Mouse (Mus musculus): ENCODE results near the gene Palm.

The Palm gene

DNA sequence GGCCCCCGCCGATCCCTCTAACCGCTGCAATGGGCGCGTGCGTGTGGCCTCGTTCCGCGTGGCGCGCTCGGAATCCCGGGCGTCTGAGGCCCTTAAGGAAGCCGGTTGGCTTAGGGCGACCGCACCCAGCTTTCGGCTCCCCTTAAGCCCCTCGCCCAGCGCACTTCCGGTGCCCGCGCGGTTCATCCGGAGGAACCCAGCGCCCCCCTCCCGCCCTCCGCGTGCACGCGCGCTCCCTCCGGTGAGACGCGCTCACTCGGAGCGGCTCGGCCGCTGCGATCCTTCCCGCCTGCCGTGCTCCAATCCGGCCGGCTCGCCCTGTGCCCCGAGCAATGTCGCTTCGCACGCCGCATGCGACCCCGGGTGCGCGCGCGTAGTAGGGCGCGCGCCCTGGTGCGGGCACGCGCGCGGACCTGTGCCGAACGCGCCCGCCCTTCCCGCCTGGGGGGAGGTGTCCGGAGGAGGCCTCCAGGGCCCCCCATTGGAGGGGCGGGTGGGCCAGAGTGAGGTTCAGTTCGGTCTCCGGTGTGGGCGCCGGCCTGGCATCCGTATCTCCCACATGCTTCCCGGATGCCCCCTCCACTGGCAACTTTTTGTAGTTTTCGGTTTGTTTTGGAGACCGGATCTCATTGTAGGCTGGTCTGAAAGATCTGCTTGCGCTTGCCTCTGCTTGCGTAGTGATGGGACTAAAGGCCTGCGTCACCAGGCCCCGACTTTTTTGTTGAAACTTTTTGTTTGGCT is 61.6 kb downstream of the Palm start:
- DNase-seq (ENCODE audit: low read depth, low spot score): peak; percentile 52

DNA sequence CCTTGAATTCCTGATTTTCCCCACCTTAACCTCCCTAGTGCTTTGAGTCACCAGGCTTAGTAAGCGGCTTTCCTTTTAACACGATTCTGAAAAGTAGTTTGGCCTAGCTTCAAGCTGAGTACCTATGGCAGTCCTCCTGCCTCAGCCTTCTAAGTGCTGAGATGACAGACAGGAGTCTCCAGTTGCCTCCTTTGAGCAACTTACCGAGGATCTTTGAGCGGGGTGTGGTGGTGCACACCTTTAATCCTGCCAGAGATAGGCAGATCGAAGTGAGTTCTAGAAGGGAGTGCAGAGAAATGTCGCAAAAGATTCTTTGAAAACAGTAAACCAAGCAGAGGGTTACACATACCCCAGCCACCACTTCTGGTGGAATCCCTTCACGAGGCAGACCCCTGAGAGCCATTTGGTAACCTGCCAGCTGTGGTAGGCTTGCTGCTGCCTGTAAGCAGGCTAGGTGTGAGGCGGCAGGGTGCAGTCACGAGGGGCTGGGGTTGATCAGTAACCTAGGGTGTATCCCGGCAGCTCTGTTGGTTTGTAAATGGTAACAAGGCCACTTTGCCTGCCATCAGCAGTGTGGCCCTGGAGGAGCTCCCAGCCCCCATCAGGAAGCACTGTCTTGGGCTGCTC is 62.3 kb downstream of the Palm start:
- no peak for DNase-seq (ENCODE audit: low read depth, low spot score)

DNA sequence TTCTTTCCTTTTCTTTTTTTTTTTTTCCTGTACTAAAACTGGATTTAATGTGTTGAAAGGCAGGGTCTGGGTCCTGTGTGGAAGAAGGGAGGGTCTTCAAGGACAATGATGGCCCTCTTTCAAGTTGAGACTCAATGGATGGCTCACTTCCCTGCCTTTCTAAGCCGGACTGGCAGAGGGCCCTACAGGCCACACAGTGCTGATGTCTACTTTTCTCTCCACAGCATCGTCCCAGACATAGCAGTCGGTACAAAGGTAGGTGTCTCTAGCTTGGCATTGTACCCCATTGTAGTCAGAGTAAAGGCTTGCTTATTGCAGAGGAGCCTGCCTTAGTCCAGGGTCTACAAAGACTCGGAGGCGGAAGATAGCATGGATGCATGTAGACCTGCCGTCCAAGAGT is 62.9 kb downstream of the Palm start:
- DNase-seq (ENCODE audit: low read depth, low spot score): no peak

DNA sequence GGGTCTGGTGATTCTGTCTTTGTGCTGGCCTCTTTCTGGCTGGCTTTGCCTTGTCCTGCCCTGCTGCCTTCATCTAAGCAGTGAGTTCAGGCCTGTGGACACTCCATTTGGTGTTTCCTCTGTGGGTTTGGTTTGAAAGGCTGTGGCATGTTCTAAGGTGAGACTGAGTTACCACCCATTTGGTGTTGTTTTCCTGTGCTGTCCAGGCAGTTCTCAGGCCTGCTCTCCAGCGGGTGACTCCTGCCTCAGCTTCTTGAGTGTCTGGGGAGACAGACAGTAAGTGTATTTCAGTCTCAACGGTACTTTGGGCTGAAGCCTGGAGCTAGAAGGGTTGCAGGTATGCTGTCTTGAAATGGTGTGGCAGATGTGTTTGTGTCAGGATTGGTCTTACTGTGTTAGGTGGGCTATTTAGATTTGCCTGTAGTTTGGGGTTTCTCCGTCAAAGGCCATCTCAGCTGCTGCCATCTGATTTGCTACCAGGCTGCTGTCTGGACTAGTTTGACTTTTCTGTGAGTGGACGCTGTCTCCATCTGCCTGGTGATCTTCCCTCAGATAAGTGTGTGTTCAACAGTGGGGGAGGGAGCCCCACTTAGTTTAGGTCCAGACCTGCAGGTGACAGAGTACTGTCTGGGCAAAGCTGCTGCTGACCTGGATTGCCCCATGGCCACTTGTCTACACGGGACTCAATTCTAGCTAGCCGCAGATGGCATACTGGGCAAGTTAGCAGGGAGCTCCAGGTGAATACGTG is 63.5 kb downstream of the Palm start:
- DNase-seq (ENCODE audit: low read depth, low spot score): no peak

DNA sequence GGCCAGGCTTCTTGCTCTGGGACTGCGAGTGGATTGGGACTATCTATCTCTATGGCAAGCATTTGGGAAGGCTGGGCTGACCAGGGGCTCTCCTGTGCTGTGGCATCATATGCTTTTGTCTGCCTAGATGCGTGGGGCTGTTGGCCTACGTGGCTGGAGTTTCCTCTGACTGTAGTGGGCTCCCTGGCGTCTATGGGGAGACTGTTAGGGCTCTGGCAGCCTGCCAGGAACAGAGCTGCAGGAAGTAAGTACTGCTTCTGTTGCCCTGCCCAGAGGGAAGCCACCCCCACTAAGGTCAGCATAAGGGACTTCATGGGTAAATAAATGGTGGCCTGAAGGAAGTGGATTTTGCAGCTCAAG is 64.1 kb downstream of the Palm start:
- peak; percentile 74 for DNase-seq (ENCODE audit: low read depth, low spot score)

DNA sequence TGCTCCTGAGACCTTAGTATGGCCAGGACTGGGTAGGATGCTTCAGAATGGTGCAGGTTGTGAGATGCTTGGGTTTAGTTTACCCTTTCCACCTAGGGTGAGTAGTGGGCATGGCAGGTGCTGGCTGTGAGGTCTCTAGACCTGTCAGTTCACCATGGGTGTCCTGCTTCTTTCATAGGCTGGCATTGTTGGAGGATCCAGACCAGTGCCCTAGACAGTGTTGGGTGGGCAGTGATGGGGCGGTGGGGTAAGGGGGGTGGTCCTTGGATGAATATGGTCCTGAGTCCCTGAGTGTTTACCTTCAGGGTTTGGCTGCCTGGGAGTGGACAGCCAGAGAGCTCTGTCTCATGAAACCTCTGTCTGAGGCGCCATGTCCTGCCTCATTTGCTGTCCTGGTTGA is 64.5 kb downstream of the Palm start:
- no peak for DNase-seq (ENCODE audit: low read depth, low spot score)

DNA sequence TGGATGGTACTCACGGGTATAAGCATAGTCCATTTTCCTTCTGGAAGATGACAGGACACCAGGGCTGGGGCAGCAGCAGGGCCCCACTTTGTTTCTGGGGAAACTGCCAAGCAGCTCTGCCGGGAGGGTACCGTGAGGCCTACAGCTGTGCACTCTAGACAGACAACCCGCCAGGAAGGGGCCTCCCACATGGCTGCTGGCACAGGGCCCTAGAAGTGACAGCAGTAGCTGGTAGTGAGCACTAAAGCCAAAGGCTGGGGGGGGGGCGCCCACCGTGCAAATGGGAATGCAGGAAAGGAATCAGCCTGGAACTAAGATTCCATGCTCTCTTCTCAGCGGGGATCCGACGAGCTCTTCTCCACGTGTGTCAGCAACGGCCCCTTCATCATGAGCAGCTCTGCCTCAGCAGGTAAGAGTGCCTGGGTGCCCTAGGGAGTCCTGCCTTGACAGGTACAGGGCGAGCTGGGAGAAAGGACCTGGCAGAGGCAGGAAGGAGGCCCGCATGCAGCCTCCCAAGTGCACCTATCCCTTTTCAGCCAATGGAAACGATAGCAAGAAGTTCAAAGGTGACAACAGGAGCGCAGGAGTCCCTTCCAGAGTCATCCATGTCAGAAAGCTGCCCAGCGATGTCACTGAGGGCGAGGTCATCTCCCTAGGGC is 65.2 kb downstream of the Palm start:
- no peak for DNase-seq (ENCODE audit: low read depth, low spot score)

DNA sequence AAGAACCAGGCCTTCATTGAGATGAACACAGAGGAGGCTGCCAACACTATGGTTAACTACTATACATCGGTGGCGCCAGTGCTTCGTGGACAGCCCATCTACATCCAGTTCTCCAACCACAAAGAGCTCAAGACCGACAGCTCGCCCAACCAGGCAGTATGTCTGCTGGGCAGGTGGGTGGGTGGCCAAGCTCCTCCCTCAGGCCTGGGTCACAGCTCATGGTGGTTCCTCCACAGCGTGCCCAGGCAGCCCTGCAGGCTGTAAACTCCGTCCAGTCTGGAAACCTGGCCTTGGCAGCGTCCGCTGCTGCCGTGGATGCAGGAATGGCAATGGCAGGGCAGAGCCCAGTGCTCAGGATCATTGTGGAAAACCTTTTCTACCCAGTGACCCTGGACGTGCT is 65.7 kb downstream of the Palm start:
- DNase-seq (ENCODE audit: low read depth, low spot score): no peak

DNA sequence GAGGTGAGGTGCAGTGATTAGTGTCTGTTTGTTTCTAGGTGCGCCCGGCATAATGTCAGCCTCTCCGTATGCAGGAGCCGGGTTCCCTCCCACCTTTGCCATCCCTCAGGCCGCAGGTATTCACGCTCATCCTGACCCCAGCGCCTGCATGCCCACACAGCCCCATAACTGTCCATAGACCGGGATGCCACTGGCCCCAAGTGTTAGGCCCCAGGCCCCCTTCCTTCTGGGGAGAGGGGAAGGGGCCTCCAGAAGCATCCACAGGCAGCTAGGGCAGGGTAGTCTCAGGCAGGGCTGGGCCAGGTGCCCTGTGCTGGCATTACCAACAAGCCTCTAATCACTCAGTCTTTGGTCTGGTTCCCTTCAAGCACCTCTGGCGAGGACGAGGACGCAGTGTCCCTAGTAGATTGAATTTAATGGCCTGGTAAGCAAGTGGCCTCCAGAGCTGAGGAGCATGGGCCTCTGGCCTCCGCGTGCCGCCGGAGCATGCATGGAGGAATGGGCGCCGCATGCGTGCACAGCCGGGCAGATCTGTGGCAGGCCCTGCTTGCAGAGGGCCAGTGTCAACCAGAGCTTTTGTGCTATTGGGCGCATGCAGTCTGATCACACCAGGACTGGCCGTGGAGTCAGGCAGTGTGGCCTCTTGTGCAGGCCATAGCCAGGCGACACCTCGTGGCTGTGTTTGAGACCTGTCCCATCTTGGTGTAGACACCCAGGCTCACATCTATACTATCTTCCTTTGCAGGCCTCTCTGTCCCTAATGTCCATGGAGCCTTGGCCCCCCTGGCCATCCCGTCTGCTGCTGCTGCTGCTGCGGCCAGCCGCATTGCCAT is 66.9 kb downstream of the Palm start:
- no peak for DNase-seq (ENCODE audit: low read depth, low spot score)

DNA sequence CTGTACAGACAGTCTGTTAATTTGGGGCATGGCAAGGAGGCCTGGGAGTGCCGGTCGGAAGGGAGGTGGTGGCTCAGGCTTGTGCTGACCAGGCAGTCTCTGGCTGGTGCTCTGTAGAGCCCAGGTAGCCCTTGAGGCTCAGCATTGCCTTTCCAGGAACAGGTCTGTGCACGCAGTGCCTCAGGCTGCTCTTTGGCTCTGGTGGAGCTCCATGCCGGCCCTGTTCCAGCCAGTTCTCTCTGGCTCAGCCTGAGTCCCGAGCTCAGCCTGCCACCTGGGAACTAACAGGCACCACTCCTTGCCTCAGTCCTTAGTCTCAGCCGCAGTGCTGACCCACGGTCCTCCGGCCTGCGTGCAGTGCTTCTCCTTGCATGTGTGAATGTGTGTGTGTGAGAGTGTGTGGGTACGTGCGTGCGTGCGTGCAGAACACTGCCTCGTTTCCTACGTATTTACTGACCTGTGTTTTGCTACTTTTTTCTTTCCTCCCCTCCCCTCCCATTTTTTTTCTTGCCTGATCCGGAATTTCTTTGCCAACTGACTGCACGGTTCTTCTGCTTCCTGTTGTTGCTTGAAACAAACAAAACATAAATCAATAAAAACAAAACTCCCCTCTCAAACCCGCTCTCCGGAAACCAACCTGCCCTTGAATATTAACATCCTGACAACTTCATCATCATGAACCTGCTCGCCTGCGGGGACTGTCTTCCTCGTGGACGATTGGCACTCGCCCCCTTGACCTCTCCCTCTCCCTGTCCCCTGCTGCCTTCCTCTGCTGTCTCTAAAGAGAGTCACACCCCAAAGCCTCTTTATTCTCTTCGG is 68.1 kb downstream of the Palm start:
- DNase-seq (ENCODE audit: low read depth, low spot score): no peak

DNA sequence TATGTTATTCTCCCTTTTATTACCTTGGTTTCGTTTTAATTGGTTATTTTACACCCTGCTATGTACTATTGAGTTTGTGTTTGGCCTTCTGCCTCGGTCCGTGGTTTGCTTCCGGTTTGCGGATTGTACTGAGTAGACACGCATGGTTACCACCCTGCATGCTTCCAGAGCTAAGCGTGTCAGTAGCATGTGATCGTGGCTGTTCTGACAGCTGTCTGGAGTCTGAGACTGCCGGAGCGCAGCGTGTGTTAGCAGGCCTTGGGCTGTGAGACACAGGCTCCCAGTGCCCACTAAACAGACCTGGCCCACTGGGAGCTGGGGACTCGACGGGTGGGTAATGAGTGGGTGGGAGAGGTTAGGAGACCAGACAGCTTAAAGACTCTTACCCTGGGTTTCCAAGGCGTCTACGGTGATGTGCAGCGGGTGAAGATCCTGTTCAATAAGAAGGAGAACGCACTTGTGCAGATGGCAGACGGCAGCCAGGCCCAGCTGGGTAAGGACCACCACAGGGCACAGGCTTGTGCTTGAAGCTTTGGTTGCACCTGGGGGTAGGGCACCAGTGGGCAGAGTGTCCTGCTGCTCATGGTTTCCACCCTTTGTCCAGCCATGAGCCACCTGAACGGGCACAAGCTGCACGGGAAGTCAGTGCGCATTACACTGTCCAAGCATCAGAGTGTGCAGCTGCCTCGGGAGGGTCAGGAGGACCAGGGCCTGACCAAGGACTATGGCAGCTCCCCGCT is 68.8 kb downstream of the Palm start:
- DNase-seq (ENCODE audit: low read depth, low spot score): no peak

DNA sequence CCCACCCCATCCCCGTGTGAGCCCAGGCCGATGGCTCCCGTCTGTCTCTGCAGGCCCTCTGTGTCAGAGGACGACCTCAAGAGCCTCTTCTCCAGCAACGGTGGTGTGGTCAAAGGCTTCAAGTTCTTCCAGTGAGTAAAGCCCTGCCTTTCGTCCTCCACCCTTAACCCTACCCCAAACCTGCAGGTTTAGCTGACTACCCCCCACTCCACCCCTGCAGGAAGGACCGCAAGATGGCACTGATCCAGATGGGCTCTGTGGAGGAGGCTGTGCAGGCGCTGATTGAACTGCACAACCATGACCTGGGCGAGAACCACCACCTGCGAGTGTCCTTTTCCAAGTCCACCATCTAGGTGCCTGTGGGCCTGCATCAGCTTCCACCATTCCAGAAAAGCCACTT is 69.6 kb downstream of the Palm start:
- no peak for DNase-seq (ENCODE audit: low read depth, low spot score)

DNA sequence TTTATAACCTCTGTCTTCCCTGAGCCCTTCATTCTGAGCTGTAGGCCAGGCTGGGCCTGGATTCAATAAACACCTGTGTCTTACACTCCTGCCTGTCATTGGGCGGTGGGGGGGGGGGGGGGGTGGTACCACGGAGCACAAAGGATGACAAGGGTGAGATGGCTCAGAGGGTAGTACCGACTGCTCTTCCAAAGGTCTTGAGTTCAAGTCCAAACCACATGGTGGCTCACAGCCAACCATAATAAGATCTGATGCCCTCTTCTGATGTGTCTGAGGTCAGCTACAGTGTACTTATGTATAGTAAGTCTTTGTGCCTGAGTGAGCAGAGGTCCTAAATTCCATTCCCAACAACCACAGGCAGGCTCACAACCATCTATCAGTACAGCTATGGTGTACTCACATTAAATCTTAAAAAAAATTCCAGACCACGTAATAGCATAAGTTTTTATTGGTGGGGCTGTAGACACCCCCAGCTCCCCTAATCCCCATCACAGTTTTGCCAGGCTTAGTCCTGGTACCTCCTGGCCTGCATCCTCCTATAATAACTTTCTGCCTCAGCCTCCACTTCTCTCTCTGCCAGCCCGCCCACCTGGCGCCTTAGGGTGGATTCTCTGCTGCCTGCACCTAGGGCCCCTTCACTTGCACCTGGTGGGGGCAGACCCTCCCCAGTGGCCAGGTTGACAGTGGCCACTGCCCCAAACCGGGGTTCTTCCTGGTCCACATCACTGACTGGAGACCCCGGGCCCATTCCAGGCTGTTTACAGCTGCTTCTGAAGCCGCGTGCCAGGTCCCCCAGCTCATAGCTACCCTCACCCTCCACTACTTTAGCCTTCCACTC is 71.2 kb downstream of the Palm start:
- DNase-seq (ENCODE audit: low read depth, low spot score): no peak

DNA sequence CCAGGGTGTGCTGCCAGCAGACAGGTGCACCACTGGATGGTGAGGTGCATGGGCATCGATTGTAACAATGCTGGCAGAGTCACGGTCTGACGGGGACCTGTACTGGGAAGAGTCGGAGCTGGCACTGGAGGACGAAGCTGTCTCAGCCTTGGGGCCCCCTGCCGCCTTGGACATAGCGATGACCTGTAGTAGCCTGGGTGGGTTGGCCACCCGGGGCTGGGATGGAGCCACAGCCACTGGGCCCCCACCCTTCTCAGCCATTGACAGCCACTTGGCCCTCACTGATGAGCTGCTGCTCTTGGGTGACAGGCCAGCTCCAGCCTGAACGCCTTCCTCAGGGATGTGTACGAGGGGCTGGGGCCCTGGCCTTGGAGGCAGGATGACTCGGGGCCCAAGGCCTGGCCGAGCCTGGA is 71.8 kb downstream of the Palm start:
- DNase-seq (ENCODE audit: low read depth, low spot score): no peak

DNA sequence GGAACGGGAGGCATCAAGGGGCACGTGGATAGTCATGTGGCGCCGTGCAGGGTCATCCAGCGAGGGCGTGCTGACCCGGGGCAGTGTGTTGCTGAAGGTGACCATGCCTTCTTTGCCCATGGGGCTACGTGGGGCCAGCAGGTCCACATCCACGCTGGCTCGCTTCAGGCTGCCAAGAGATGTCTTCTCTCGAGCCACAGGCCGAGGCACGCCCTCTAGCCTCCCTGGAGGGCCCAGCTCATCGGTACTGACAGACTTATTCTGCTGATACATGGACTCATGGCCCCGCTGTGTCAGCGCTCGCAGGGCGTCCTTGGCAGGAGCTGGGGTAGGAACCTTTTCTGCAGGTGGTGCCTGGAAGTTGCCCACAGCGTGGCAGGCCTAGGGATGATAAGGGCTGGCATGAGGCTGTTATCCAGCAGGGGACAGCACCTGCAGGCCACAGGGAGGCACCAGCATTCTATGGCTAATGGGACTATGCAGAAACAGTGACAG is 72.5 kb downstream of the Palm start:
- no peak for DNase-seq (ENCODE audit: low read depth, low spot score)

DNA sequence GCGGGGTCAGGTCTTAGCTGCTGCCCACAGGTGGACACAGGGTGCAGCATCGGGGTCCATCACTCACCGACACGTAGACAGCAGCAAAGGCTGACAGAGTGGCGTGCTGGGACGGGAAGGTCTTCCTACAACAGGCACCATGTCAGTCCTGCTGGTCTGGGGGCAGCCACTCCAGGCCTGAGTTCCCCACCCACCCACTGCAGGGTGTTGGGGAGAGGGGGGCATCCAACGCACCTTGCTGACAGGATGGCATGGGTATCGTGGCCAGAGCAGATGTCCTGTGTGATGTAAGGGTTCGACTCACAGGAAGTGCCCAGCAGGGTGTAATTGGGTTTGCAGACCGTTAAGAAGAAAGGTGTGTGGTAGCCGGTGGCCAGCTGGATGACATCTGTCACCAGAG is 73.2 kb downstream of the Palm start:
- no peak for DNase-seq (ENCODE audit: low read depth, low spot score)
